Mouse (Mus musculus) left cerebral cortex, adult 11 months (tissue): ENCODE data around the gene Fbxo30.
"Not testable (repeated sequence)": the region's sequence is repeated elsewhere in the genome, so short reads cannot be mapped to it uniquely, and the experiment has no call there.

ENCODE experiments used
- DNase-seq: peaks from one replicate; pipeline ENCODE4 v3.0.0; 2022; ENCODE audit warnings: low spot score

Gene Fbxo30

DNA sequence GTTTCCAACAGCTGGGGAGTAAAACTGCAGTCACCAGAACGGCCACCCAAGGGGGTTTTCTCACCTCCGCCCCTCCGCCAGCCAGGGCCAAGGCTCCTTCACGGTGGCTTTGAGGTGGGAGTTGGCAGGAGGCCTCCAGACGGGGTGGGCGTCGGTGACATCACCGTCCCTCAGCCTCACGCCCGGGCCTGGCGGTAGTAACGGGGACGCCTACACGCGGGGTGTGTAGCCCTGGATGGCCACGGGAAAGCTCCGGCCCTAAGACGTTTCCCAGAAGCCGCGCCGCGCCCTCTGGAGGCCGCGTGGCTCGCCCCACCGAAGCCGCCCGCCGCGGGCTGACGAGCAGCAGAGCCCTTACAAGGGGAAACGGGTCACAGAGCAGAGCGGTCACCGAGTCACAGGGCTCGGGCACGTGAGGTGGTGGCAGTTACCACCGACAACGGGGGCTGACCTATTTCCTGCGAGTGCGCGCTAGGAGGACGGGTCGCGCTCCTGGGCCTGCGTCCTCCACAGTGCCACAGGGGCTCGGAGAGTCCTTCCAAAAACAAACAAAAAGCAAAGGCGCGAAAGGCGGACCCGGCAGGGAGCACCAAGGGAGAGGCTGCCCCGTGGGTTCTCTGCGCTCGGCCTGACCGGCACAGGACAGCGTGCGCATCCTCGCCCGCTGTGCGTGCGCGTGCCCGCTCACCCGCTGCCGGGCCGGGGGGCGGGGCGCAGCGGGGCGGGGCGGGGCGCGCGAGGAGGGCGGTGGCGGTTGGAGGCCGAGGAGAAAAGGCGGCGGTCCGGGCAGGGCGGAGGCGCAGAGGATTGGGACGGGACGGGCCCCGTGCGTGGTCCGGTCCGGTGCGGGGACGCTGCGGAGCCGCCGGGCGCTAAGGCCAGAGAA, at the start of gene Fbxo30:
TSS of gene Fbxo30 (plus strand) at position 753 of the 886 bp plus-strand sequence.
- DNase-seq, result peak; percentile 85

GRCm38 (mm10) chr10:11233208-11233607, 47.9 kb upstream of the Fbxo30 start:
- DNase-seq, result no peak

DNA sequence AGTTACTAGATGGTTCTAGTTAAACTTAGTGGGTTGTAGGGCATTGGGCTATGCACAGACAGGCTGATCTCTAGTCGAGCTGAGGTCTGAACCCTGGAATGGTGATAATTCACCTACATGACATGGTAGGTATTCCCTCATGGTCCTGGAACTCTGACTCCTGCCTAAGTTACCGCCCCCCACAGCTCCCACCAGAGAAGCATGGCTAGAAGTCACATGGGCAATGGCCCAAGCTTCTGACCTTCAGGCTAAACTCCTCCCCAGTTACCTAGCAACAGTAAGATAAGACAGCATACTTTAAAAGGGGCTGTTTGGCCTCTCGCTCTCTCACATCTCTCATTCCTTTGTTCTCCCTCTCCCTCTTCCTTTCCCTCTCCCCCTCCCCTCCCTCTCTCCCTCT, 38.1 kb upstream of the Fbxo30 start:
- not testable (repeated sequence) for DNase-seq

- no peak for DNase-seq
These were observed 32.9 kb upstream of the Fbxo30 start for GRCm38 (mm10) chr10:11248210-11248609.

DNA sequence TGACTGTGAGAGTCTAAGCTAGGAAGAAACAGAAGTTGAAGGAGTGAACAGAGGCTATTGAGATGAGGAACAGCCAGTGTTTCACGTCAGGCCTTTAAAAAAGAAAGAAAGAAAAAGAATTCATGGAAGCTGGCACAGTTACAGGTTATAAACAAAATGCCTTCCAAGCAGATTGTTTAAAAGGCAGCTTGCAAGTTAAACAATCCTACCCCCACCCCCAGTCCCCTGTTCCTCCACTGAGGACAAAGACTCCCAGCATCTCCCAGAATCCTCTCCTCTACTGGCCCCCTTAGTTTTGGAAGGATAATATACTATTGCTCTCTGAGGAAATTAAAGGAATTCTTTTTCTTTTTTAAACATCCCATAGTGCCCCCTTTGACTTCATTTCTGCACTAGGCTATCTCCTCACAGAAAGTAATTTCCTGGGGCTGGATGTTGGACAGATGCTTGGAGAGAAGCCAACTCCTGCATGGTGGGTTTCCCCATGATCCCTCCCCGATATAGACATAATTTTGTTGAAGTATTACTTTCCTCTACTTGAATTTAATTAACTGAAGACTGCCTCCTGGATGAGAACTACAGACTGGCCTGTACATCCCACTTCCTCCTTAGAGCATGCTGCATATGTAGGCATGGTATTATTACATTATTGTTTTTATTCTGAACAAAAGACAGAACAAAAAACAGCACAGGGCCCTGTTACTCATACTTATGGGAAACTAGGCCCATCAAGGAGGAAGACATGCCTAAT, 30.7 kb upstream of the Fbxo30 start:
- no peak for DNase-seq

GRCm38 (mm10) chr10:11253581-11253980, 27.5 kb upstream of the Fbxo30 start:
- DNase-seq, result not testable (repeated sequence)

GRCm38 (mm10) chr10:11260119-11260518, 21.0 kb upstream of the Fbxo30 start:
- DNase-seq, result no peak

DNA sequence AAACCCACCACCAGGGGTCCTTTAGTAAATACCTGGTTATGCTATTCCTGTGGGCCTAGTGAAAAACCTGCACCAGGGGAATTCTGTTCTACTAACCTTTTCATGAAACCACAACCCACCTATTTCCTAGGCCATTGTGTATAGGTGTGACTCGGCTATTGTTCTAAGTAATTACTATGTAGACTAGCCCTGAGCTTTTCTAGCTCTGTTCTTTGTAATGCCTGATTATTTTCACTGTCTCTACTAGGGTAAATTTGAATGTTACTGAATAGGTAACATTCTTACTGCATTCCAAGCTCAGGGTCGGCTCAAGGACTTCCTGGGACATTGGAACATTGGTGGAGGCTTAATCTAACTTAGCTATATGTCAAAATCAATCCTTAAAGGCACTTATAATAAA, 18.8 kb upstream of the Fbxo30 start:
- DNase-seq, result not testable (repeated sequence)

DNA sequence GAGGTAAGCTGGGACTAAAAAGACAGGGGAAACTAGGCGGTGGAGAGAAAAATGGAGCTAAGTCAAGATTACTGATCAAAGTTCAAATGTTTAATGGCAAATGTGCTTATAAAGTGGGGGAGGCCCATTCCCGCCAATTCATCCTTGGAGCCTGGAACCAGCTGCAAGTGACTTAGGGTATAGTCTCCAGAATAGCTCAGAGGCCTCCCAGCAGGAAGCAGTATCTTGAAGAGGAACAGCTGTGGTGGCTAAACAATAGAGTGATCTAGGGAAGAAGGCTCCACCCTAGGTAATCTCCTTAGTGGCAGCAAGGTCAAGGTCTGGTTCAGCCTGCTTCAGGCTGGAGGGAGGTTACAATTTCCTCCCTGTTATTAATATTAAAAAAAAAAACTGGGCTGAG, 17.3 kb upstream of the Fbxo30 start:
- DNase-seq, result not testable (repeated sequence)

DNA sequence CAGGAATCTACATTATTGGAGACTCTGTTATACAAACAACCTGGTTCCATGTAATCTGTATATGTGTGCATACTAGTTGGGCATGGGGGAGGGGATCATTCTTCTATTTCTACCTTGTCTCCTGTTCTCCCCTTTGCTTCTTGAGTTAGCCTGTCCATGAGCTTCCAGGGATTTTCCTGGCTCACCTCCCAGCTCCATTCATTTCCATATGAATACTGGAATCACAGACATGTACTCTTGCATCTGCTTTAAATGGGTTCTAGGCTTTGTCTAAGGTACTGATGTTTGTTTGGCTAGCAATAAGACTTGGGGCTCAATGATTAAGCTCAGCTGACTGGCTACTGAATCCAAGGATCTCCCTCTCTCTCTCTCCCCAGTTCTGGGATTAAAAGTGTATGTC, 12.0 kb upstream of the Fbxo30 start:
- DNase-seq, result no peak

DNA sequence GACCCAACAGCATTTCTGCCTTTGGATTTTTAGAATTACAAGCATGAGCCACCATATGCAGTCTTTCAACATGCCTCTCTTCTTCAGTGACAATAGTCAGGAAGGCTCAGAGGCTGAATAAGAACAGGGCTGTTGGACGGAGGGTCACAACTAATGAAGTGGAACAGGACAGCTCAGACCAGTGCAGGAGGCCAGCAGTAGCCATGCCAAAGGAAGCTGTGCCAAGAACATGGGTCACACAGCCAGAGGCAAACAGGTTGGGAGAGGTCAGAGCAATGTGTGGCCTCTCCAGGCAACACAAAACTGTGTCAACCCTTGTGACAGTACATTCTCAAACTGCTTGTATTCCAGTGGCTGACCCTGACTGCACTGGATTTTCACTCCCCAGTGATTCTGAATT, 6.7 kb upstream of the Fbxo30 start:
- DNase-seq, result no peak

- no peak for DNase-seq
These were observed 924 bp upstream of the Fbxo30 start for GRCm38 (mm10) chr10:11280235-11280577.

GRCm38 (mm10) chr10:11281498-11282305, 572 bp downstream of the Fbxo30 start:
- no peak for DNase-seq

- no peak for DNase-seq
These were observed 1.1 kb downstream of the Fbxo30 start for GRCm38 (mm10) chr10:11282306-11282631.

- DNase-seq, result no peak
These were observed 17.3 kb downstream of the Fbxo30 start for GRCm38 (mm10) chr10:11298418-11298817.

DNA sequence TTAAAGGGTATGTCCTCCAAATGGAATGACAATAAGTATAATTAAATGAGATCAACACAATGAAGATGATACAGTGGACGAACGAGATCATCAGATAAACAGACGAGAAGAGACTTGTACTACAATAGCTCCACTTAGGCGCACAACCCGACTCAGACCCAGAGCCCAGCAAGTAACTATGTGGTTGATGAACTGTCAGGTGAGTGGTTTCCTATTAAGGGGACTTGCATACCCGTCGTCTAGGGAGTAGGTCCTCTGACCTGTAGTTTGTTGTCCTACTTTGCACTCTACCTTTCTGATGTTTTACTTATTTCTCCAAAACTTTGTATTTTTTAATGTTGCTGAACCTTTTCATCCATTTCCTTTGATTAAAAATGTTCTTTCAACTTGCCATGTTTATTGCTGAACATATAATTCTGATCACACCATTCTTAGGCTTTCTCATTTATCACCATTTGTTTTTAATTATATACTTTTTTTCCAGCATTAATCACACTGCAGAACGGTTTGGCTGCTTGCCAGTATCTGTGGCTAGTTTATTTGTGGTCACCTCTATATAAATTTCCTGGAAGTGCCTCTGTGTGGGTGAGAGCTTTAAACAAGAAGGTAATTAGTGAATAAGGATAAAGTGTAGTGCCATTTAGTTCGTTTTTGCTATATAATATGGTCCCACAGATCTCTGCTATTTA, 24.4 kb downstream of the Fbxo30 start:
- DNase-seq, result no peak

- no peak for DNase-seq
These were observed 24.9 kb downstream of the Fbxo30 start for GRCm38 (mm10) chr10:11306054-11306367.

DNA sequence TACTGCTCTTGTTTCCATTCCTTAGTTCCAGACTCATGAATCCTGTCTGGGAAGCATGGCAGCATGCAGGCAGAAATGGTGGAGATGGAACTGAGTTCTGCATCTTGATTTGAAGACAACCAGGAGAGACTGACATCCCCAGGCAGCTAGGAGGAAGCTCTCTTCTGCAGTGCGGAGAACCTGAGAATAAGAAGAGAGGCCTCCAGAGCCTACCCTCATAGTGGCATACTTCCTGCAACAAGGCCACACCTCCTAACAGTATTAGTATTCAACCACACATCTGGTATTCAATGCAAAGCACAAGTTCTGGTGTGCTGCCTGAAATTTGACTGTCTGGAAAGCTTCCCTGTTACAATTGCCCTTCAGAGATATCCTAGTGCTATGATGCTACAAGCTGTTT, 28.7 kb downstream of the Fbxo30 start:
- no peak for DNase-seq

DNA sequence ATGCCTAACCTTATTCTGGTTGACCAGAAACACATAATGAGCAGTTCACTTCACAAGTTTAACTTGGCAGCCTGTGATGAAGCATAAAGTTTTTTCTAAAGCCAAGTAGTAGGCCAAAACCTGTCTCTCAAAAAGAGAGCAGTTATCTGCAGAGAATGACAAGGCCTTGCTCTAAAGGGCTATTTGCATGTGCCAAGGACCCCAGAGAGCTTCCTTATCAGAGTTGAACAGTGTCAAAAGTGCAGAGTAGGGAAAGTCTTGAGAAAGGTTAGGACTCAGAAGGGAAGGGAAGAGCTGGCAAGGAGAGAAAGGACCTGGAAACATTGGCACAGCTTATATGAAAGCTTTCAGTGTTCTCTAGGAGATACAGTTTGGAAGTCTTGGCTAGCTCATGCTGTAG, 29.4 kb downstream of the Fbxo30 start:
- DNase-seq, result no peak

- not testable (repeated sequence) for DNase-seq
These were observed 36.8 kb downstream of the Fbxo30 start for GRCm38 (mm10) chr10:11317856-11318454.

DNA sequence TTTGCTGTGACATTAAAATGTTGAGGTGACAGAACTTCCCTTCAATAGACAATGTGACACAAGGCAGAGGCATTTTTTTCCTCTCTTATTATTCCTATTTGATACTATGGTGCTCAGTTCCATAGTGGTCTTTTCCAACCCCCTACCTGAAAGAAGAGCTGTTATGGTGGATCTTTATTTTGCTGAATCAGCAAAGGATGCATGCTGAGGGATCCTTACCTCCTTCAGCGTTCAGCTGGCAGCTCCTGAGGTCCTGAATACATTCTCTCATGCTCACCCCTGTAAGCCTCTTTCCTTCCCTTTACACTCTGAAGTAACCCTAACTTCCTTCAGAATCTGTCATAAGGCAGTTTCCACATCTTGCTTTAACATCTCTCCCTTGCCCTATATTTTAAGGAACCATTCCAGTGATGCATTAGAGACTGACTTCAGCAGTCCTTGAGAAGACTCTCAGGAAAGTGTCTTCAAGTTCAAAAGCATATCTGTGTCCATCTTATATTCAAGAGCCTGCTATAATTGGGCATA, 38.4 kb downstream of the Fbxo30 start:
- DNase-seq, result no peak

DNA sequence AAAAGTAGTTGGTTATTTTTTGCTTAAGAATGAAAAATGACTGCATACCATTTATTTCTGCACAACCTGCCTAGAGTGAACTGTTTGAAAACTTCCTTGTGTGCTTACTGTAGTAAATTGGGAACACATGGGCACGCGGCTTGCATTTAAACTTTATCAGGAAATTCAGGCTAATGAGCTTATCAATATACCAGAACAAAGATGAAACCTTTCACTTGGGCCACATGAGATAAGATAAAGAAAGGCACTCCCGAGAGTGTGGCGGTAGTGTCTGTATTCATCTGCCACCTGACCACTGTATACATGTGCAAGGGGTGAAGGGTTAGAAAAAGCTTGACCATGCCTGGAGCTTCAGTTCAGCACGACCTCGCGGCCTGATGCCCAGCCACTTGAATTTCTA, 41.2 kb downstream of the Fbxo30 start:
- no peak for DNase-seq
